Mouse (Mus musculus) monocyte, adult 2 months (primary cell): ENCODE results near the gene Atp8a2.

Experiments used
- DNase-seq, 2 experiments: peaks; one replicate each; pipeline ENCODE4 v3.0.0; 2022; ENCODE audit warnings: low spot score in 2 of 2, low read depth in 1 of 2

Atp8a2 gene

DNA sequence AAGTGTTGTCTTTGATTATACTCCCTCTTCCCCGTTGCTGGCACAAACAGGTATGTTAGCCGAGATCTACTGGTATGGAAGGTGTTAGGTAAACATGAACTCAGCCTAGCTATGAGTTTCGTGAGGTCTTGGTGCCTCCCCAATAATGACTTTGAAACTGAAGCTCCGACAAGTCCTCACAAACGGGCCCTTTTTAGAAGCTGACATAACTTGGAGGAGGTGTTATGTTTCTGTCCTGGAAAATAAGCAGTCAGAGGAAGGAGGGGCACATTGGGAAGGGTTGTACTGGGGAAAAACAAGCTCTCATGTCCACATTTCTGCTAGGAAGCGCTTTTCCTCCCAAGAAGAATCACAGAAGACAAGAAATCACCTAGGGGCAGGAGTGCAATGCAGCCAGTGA, 540.4 kb downstream of the Atp8a2 start:
- DNase-seq = no peak

DNA sequence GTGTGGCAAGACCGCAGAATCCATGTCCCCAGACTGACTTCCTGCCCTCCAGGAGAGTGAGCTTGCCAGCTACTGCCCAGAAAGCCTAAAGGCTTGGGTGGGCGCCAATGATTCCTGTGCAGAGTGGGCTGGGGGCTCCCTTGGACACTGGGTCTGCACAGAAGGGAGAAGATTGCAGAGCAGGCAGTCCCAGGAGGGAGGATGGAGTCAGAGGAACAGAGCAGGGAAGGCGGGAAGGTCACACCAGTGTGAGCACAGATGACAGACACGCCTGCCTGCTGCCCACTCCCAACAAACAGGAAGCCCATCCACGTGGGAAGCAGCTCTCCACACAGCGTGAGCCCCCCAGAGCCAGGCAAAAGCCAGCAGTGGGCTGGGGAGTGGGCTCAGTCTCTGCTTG, 547.6 kb downstream of the Atp8a2 start:
- no peak for DNase-seq

DNA sequence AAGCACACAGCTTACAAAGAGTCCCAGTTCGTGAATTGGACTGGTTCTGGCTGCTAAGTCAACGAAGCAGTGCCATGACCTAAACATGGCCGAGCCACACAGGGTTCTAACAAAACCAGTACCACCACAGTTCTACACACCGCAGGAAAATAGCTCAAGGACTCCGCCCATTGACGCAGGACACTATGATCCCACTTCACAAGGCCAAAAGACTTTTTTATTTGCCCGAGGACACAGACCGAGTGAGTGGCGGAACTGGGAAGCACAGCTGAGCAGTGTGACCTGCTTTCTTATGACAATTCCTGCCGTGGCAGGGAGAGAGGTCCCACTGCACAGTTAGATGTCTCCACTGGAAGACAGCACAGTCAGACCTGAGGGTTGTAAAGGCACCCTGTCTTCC, 548.4 kb downstream of the Atp8a2 start:
- no peak for DNase-seq

DNA sequence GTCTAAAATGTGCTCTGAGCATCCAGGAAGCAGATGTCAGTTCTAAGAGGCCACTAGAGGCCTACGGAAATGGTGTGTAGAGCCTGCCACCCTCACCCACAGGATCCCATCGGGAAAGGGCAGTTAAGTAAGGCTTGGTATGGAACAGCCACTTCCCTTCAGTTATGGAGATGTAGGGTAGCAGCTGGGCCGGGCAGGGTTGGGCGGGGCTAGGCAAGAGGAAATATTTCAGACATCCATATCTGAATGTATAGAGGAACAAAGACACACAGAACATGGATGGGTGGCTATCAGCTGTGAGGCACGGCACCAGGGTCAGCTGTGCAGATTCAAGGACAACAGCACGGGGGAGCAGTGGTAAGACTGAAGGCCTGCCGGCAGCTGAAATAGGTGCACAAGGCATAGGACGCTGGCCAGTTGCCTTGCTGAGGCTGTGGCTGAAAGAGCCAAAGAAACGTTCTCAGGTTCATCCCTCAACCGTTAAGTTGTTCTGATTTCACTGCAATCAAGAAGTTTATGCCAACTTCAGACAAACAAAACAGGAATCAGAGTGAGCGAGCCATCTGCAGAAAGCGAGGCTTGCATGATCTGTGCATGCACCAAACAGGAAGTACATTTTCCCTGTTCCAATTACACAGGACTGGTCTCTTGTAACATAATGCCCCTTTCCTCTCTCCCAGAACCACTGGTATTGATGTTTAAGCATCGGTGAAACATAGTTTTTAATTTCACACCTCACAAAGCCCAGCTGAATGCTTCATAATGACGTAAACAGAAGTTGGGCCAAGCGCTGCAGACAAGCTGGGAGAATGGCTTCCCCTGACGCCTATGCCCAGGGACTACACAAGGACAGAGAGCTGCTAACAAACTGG, 549.9 kb downstream of the Atp8a2 start:
- no peak for DNase-seq

DNA sequence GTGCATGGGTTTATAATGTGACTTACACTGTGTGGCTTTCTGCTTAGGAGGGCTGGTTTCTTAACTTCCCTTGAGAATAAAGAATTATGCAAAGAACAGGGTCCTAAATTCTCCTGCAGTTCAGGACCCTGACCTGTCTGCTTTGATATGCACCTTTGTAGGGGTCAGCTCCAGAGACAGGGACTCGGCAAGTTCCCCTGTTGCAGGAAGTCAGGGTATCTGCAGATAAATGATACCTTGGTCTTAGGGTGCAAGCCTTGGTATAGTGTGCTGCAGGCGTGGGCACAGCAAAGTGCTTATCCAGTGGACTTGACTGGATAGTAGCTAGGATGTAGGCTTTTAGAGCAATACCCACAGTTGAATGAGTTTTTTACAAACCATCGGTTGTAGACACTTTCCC, 552.1 kb downstream of the Atp8a2 start:
- no peak for DNase-seq

DNA sequence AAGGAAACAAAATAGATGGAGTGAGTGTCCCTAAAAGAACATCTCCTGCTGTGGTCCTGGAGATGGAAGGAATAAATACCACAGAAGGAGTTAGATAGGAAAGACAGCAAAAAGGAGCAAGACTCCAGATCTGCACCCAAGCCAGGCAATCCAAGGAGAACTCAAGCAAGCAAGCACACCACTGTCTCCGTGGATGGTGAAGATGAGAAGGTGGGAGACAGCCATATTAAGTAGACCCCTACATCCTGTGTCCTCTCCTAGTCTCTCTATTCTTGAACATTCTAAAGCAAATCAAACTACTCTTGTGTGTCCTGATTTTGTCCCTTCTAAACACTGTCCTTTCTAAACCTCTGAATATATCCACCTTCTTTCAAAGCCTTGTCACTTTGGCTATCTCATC, 552.8 kb downstream of the Atp8a2 start:
- DNase-seq = no peak

DNA sequence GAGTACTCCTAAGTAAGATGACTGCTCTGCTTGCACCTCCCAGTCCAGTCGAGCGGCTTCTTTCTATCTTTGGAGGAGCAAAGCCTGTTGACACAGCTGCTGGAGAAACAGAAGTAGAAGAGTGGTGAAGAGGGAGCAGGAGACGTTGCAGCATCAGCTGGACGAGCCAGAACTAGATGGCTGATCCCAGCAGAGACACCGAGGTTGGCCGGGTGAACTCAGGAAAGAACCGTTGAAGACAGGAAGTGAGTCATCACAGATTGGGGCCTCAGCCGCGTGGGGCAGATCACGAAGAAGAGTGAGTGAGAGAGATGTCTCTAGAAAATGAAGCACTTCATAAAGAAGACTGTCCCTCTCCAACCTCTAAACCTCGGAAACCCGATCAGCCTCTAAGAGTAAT, 553.4 kb downstream of the Atp8a2 start:
- no peak for DNase-seq

DNA sequence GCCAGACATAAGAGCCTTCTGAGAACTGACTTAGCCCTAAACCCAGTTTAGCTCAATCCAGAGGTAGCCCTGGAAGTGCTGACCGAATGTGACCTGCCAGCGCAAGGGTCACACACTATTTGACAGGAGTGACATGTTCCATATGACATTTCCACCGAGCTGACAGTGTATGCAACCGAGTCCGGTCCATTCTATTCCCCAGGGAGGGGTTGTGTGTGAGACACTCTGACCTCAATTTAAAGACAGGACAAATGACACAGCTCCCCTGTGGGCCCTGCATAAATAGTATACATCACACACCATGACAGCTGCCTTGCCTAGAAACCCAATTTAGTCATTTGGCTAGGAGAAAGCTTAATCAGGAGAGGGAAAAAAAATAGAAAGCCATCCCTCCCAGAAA, 555.1 kb downstream of the Atp8a2 start:
- no peak for DNase-seq

DNA sequence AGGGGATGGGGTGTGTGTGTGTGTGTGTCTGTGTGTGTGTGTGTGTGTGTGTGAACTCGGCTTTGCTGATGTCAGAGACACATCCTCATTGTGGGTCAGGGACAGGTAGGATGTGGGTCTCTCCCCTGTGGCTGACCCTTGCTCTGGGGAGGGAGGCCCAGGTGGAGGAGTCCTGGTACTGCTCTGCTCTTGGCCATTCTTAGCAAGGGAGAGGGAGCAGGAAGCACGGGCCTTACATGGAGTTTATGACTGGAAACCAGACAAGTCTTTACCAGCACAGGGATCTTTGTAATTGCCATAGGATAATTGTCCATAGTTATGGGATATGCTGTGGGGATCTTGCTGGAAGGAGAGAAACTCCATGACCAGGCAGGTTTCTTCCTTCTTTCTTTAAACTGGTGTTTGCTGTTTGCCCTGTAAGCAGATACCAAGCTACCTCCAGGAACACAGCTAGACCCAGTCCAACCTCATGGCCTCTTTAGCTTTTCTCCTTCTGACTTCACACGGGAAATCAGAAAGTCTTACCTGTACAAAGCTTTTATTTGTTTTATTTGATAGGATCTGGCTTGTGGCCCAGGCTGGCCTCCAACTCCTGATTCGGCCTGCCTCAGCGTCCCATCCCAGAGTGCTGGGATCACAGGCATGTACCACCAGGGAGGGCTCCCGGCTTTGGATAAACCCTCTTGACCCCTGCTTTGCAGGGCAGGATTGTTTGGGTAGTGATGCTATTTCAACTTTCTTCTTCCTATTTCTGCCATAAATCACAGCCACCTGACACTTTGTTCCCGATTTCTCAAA, 557.9 kb downstream of the Atp8a2 start:
- DNase-seq = no peak

DNA sequence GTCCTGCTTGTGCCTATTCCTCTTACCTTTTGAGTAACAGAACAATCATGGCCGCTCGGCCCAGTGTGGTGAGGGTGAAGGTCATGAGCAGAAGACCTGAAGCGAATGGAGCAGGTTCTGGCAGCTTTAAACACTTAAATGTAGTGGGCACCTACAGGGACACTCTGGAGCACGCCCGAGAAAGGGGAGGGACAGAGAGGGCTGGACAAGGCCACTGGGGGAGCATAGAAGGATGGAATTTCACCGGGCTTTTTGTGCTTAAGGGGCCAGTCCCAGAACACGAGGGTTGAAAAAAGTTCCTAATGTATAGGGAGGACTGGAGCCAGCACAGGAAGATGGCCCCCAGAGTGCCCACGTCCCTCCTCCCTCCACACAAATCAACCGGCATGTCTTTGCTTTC, 563.0 kb downstream of the Atp8a2 start:
- no peak for DNase-seq

DNA sequence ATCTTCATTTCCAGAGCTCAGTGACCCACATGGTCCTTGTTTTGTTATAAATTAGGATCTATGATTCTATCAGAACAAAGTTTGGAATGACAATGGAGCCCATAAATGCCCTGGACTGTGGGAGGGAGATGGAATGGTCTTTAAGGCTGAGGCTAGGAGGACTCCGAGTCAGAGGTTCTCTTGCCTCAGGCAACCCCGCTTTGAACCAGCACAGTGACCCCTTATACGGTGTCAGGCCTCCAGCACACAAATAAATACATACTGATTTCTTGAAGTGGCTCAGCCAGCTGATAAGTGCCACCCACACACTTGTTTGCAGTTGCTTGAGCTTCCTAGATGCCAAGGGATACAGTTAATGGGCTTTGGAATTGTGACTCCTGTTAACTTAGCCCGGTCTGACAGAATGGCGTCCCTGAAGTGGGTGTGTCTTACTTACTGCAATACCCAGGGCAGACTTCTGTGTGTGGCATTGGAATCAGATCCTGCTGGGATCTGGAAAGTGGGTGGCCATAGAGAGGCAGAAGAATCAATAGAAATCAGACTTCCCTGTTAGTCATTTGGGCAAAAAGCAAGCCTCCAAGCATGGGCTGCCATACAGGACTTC, 563.6 kb downstream of the Atp8a2 start:
- no peak for DNase-seq

DNA sequence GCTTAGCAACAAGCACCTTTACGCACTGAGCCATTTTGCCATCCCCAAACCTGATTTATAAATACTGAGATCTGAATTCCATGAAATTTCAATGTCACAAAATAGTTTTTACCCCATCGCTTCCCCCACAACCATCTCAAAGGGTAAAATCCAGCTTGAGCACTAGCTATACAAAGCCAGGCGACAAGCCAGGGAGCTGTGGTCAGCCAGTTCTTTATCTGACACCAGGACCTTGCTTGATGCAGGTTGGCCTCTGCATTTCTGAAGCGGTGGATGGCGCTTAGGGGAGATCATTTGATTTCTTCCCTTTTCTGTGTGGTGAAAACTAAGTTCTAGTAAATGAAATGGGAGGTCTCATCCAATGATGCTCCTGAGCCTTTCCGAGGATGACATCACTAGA, 564.9 kb downstream of the Atp8a2 start:
- no peak for DNase-seq

DNA sequence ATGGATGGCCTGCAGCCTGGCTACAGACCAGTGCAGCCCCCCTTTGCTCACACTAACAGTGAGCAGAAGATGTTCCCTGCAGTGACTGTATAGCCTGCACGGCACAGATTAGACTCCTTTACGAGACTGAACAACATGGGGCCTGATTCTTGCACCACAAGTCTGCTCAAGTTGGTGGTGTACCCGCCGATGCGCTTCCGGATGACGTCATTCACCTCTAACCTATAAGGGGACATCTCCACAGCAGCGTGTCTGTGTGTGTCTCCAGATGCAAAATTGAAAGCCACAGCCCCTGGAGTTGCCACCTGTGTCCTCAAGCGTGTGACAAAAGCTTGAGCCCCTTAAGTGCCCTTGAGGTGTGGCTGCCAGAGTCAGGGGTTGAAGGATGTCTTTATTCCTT, 566.9 kb downstream of the Atp8a2 start:
- no peak for DNase-seq

DNA sequence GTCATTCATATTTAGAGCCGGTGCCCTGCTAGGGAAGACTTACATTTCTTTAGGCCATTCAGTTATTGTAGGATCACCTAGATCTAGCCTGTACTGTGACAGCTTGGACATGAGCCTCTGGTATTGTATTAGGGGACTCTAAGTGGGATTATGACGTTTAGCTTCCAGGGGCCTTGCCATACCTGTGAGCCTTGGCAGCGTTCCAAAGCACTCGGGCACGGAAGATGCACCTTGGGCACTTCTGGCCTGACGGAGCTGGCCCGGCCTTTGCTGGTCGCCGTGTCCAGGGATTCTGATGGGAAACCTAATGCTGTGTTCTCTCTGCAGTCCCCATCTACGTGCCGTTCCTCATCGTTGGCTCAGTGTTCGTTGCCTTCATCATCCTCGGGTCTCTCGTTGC, 567.7 kb downstream of the Atp8a2 start:
- DNase-seq = no peak

DNA sequence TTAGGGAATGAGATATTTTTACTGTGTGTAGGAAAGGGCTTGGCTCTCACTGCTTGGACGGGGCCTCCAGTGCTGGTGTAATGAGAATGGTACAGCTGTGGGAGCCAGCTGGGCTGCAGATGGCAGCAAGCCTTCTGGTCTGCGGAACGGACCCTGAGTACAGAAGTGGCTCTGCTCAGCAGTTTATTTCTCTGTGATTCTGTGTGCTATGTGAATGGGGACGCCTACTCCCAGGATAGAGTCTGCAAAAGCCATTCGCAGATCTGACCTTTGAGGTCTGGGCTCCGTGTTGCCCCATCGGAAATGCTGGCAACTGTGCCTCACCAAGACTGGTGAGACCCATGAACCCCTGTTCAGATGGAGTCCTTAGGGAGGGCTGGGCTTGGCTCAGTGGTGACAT, 569.2 kb downstream of the Atp8a2 start:
- DNase-seq = no peak

DNA sequence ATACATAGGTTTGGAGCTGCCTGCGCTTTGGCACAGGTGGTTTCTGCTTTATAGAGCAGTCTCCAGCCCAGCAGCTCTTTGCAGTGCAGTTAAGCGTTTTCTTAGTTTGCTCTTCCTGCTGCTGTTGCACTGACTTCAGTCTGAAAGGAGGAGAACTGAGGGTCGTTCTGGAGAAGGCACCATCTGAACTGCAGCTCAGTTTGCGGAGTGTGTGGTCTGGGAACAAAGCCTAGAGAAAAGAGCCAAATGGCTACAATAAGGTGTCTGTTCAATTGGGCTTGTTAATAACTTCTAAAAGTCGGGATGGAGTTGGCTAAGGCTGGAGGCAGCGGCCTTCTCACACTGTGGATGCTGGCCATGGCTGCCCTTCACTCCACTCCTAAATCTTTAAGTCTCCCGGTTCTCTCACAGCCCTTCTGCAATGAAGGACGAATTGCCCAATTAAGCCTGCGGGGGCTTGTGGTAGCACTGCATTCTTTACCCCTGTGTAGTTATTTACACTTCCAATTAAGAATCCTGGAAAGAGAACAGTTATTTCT, 569.8 kb downstream of the Atp8a2 start:
- no peak for DNase-seq

DNA sequence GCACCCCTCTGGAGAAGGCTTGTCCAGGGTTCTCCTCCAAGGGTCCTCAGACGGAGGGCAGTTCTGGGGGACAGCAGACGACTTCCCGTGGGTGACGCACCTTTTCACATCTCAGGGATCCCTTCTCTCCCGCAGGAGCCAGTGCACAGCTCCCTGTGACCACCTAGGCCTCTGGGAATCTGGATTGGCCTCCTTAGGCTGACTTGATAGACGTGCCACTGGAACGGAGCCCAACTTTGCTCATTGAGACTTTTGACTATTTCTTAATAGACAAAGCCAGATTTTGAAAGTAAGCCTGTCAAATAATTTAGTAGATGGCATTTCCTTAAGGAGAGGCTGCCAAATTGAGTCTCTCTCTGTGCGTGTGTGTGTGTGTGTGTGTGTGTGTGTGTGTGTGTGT, 570.3 kb downstream of the Atp8a2 start:
- no peak for DNase-seq

DNA sequence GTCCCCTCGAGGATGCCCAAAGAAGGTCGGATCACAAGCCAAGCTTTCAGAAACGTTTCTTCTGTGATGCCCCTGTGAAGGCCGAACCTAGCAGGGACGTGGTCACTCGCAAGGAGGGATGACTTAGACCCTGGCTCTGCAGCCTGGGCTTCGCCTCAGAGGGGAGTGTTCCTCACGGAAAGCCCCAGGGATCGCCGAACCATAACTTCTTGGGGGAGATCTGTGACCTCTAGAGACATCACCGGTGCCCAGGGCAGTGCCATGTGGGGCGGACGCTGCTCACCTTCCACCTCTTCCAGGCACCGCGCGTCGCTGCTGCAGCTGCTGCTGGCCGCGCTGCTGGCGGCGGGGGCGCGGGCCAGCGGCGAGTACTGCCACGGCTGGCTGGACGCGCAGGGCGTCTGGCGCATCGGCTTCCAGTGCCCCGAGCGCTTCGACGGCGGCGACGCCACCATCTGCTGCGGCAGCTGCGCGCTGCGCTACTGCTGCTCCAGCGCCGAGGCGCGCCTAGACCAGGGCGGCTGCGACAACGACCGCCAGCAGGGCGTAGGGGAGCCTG, 571.1 kb downstream of the Atp8a2 start:
- no peak for DNase-seq

DNA sequence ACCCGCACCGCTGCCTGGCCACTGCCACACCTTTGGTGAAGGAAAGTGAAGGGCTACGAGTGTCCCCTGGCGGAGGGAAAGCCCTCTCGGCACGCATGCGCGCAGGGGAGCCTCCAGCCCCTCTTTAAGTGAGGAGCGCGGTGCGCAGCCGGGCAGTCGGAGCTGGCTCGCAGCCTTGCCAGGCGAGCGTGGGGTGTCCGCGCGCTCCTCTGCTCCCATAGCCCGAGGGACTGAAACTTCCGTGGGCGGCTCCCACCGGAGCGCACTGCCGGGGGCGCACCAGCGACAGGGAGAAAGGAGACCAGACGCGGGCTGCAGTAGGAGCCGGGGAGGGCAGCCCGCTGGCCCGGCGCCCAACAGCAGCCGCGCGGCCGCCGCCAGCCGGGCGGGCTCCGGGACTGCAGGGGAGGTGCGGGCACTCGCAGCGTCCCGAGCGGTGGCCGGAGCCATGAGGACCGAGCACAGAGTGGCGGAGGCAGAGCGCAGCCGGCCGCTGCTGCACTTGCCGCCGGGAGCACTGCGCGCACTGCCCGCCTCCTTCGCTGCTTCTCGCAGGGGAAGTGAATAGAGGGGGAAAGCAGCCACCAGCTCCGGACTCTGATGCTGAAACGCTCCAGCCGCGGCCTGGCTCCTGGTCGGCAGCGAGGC, 571.7 kb downstream of the Atp8a2 start, which contains the start of gene Shisa2:
Gene Shisa2, plus strand, starts transcription at position 151 of the 648 bp plus-strand sequence.
- no peak for DNase-seq

DNA sequence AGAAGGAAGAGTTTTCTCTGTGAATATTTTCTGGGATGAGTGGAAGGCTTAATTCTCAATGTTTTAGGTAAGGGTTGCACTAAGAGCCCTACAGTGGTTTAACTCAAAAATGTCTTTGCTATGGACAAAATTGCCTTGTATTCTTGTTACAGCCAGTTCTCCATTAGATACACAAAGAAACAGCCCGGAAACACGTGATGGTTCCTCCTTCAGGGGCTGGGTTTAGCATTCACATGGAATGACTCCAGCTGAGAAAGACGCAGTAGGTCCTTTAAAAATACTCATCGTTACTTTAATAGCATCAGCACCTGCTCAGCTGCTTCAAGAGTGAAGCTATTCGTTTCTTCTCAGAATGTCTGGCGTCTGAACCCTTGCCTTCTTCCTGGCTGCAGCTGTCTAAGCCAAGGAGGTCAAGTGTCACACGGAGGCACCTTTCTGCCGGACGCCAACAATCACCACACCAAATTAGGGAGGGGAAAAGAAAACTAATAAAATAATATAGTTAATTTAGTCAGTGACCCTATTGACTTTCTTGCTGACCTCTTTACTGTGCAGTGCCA, 572.6 kb downstream of the Atp8a2 start:
- no peak for DNase-seq

DNA sequence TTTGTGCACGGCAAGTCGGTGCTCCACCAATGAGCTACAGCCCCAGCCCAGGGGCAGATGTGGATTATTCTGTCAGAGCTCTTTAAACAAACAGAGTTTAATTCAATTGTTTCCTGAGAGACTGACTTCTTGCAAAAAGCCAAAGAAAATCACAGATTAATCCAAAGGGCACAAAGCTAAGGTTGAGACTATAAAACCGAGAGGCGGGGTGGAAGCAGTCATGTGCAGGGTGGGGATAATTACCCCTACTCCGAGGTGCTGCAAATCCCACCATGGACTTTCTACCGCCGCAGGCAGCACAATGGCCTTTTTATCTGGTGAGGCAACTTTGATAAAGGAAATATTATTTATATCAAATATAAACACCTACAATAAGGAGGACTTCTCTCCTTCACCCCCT, 580.2 kb downstream of the Atp8a2 start:
- no peak for DNase-seq
